Mouse (Mus musculus): ENCODE data around the gene Mob1b. TPM values are rescaled to one million over a fixed set of nuclear protein-coding genes. Genes with fewer than 3 reads are reported as not detected.

Mob1b gene
- polyA plus RNA-seq, 1 experiment from 2014 or later, result 13.3 TPM

- no peak overlapping the region for H3K4me2 ChIP-seq
- H3K9ac ChIP-seq, result no peak overlapping the region
- peaks cover 31% of the 10 kb centered on the region for H3K27me3 ChIP-seq (replicated peaks)
- H3K27ac ChIP-seq, result no peak overlapping the region
- peaks cover 24% of the 10 kb centered on the region for H3K4me1 ChIP-seq
- no peaks in the 10 kb centered on the region for H3K36me3 ChIP-seq
- no peak overlapping the region for H3K4me3 ChIP-seq
- 60% methylated on average over 15 of the region's 15 CpGs for WGBS (ENCODE audit: insufficient replicate concordance)
- no peaks in the 10 kb centered on the region for H3K9me3 ChIP-seq (replicated peaks)
- 0 out of 2 replicates have a peak, but pooled peaks have one; percentile 16 for ATAC-seq
These were observed 32.0 kb upstream of the Mob1b start for GRCm38 (mm10) chr5:88688583-88689187.

GRCm38 (mm10) chr5:88689279-88689938 is 31.2 kb upstream of the Mob1b start:
- no peak overlapping the region for H3K4me3 ChIP-seq
- H3K36me3 ChIP-seq, result no peaks in the 10 kb centered on the region
- H3K27me3 ChIP-seq (replicated peaks), result peaks cover 24% of the 10 kb centered on the region
- WGBS (ENCODE audit: insufficient replicate concordance), result 68% methylated on average over 3 of the region's 3 CpGs
- H3K27ac ChIP-seq, result no peak overlapping the region
- H3K4me1 ChIP-seq, result peaks cover 24% of the 10 kb centered on the region
- no peak for ATAC-seq
- no peak overlapping the region for H3K4me2 ChIP-seq
- H3K9ac ChIP-seq, result no peak overlapping the region
- H3K9me3 ChIP-seq (replicated peaks), result no peaks in the 10 kb centered on the region

- peak; percentile 27; the same call in 1 of the 2 replicates for ATAC-seq
- H3K4me3 ChIP-seq, result no peak overlapping the region
- H3K27ac ChIP-seq, result no peak overlapping the region
- H3K9ac ChIP-seq, result no peak overlapping the region
- H3K27me3 ChIP-seq (replicated peaks), result peaks cover 9% of the 10 kb centered on the region; the same call in 1 of the 2 replicates
- no peak overlapping the region for H3K4me2 ChIP-seq
- H3K9me3 ChIP-seq (replicated peaks), result no peaks in the 10 kb centered on the region
- H3K36me3 ChIP-seq, result no peaks in the 10 kb centered on the region
- WGBS (ENCODE audit: insufficient replicate concordance), result 64% methylated on average over 10 of the region's 10 CpGs
- peaks cover 17% of the 10 kb centered on the region for H3K4me1 ChIP-seq
These were observed 29.8 kb upstream of the Mob1b start for GRCm38 (mm10) chr5:88690681-88691505.

GRCm38 (mm10) chr5:88691506-88692095 is 29.1 kb upstream of the Mob1b start:
- WGBS (ENCODE audit: insufficient replicate concordance), result 61% methylated on average over 6 of the region's 6 CpGs
- Histone ChIP-seq H3K27ac (no peak overlapping the region), H3K27me3 (replicated peaks) (0 out of 2 replicates have a peak, but pooled peaks cover 6% of the 10 kb centered on the region), H3K9ac (no peak overlapping the region), H3K4me2 (no peak overlapping the region), H3K4me1 (peaks cover 14% of the 10 kb centered on the region), H3K4me3 (no peak overlapping the region), H3K36me3 (no peaks in the 10 kb centered on the region), H3K9me3 (replicated peaks) (no peaks in the 10 kb centered on the region)
- no peak for ATAC-seq

- H3K27ac ChIP-seq, result no peak overlapping the region
- peaks cover 14% of the 10 kb centered on the region for H3K4me1 ChIP-seq
- no peaks in the 10 kb centered on the region for H3K27me3 ChIP-seq (replicated peaks)
- no peak overlapping the region for H3K4me3 ChIP-seq
- no peaks in the 10 kb centered on the region for H3K36me3 ChIP-seq
- H3K9me3 ChIP-seq (replicated peaks), result no peaks in the 10 kb centered on the region
- ATAC-seq, result no peak
- H3K4me2 ChIP-seq, result no peak overlapping the region
- WGBS (ENCODE audit: insufficient replicate concordance), result 80% methylated on average over 4 of the region's 4 CpGs
- no peak overlapping the region for H3K9ac ChIP-seq
These were observed 28.1 kb upstream of the Mob1b start for GRCm38 (mm10) chr5:88692586-88692985.

- ATAC-seq, result no peak
- Histone ChIP-seq H3K4me2 (no peak overlapping the region), H3K4me1 (peaks cover 13% of the 10 kb centered on the region), H3K36me3 (no peaks in the 10 kb centered on the region), H3K27me3 (replicated peaks) (no peaks in the 10 kb centered on the region), H3K9me3 (replicated peaks) (no peaks in the 10 kb centered on the region), H3K27ac (no peak overlapping the region), H3K9ac (no peak overlapping the region), H3K4me3 (no peak overlapping the region)
These were observed 27.6 kb upstream of the Mob1b start for GRCm38 (mm10) chr5:88693057-88693456.

DNA sequence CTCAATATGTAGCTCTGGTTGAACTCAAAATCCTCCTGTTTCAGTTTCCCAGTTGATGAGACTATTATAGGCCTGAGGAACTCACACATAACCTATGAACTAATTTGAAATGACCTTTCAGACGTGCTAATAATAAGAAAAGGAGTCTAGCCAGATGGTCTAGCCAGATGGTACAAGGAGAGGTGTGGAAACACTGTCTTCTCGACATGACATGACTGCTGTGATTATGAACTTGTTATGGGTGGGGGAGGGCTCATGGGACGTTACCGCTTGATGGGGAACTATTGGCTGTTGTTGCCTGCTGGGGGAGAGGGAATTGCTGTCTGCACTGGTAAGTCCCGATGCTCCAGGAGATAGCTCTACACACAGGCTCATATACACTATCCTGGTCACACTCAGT is 23.4 kb upstream of the Mob1b start:
- ATAC-seq, result no peak
- Histone ChIP-seq H3K27ac (no peak overlapping the region), H3K9me3 (replicated peaks) (no peaks in the 10 kb centered on the region), H3K4me1 (no peaks in the 10 kb centered on the region), H3K9ac (no peak overlapping the region), H3K36me3 (no peaks in the 10 kb centered on the region), H3K27me3 (replicated peaks) (no peaks in the 10 kb centered on the region), H3K4me3 (no peak overlapping the region), H3K4me2 (no peak overlapping the region)
- WGBS (ENCODE audit: insufficient replicate concordance), result 65% methylated on average over 5 of the region's 5 CpGs

DNA sequence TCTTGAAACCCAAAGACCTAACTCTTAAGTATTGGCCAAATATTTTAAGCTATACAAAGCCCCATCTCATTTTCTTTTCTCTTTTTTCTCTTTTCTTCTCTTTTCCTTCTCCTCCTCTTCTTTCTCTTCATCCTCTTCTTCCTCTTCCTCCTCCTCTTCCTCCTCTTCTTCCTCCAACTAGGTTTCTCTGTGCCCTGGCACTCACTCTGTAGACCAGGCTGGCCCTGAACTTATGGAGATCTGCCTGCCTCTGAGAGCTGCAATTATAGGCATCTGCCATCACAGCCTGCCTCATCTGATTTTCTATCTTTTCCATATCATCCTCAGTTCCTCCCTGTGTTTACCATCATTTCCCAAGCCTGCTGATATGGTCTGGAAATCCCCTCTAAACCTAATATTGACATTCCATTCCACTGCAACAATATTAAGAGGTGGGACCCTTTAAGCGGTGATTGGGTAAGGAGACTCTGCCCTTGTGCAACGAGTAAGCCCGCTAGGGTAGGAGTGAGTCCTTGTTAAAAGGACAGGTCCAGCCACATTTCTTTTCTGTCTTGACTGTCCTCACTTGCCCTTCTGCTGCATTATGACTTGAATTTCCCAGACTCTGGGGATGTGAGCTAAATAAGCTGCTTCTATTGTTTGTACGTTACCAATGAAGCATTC is 21.3 kb upstream of the Mob1b start:
- Histone ChIP-seq H3K4me2 (no peak overlapping the region), H3K36me3 (no peaks in the 10 kb centered on the region), H3K9me3 (replicated peaks) (no peaks in the 10 kb centered on the region), H3K4me3 (no peak overlapping the region), H3K27ac (no peak overlapping the region), H3K9ac (no peak overlapping the region), H3K27me3 (replicated peaks) (no peaks in the 10 kb centered on the region), H3K4me1 (no peaks in the 10 kb centered on the region)
- peak; percentile 46; the same call in 1 of the 2 replicates for ATAC-seq
- WGBS (ENCODE audit: insufficient replicate concordance), result 69% methylated on average over 4 of the region's 4 CpGs

GRCm38 (mm10) chr5:88702041-88702440 is 18.6 kb upstream of the Mob1b start:
- Histone ChIP-seq H3K27ac (no peak overlapping the region), H3K36me3 (no peaks in the 10 kb centered on the region), H3K4me3 (no peak overlapping the region), H3K9ac (no peak overlapping the region), H3K4me1 (no peaks in the 10 kb centered on the region), H3K9me3 (replicated peaks) (no peaks in the 10 kb centered on the region), H3K4me2 (no peak overlapping the region), H3K27me3 (replicated peaks) (no peaks in the 10 kb centered on the region)
- ATAC-seq, result no peak
- whole genome bisulfite sequencing (ENCODE audit: insufficient replicate concordance), result 61% methylated on average over 4 of the region's 4 CpGs

DNA sequence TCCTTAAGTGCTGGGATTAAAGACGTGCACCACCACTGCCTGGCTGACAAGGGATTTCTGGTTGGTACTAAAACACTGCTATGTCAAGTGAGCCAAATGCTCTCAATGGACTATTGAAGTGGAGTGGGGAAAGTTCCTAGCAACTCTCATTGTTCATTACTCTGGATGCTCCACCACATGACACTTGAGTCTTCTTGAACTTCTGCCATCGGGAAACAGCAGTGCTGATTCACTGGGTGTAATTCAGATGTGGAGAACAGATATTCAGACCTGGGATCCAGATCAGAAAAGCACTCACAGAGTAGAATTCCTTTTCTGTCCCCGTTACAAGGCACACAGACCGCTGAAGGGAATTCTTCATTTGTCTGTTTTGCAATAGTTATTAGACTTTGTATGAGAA is 17.1 kb upstream of the Mob1b start:
- no peaks in the 10 kb centered on the region for H3K36me3 ChIP-seq
- no peak overlapping the region for H3K4me2 ChIP-seq
- no peak for ATAC-seq
- H3K4me1 ChIP-seq, result no peaks in the 10 kb centered on the region
- H3K27me3 ChIP-seq (replicated peaks), result no peaks in the 10 kb centered on the region
- H3K27ac ChIP-seq, result no peak overlapping the region
- H3K4me3 ChIP-seq, result no peak overlapping the region
- WGBS (ENCODE audit: insufficient replicate concordance), result 72% methylated on average over 4 of the region's 4 CpGs
- H3K9ac ChIP-seq, result no peak overlapping the region
- H3K9me3 ChIP-seq (replicated peaks), result no peaks in the 10 kb centered on the region

GRCm38 (mm10) chr5:88711128-88711527 is 9.5 kb upstream of the Mob1b start:
- Histone ChIP-seq H3K27ac (no peak overlapping the region), H3K9ac (no peak overlapping the region), H3K36me3 (no peaks in the 10 kb centered on the region), H3K27me3 (replicated peaks) (no peaks in the 10 kb centered on the region), H3K9me3 (replicated peaks) (no peaks in the 10 kb centered on the region), H3K4me1 (no peaks in the 10 kb centered on the region), H3K4me3 (no peak overlapping the region), H3K4me2 (no peak overlapping the region)
- no peak for ATAC-seq

Data from liver, embryonic 12.5 days (tissue).